Mouse (Mus musculus): ENCODE data around the gene Fam57b. TPM values are rescaled to one million over a fixed set of nuclear protein-coding genes. Genes with fewer than 3 reads are reported as not detected.

The Fam57b gene
- polyA plus RNA-seq, 1 experiment from 2014 or later: 53.2 TPM

- Histone ChIP-seq H3K4me3 (replicated peaks; ENCODE audit: low read length) (peak overlapping the region; percentile 75), H3K4me1 (replicated peaks; ENCODE audit: control insufficient read depth, insufficient read depth, low read length) (peaks cover 29% of the 10 kb centered on the region), H3K36me3 (replicated peaks; ENCODE audit: control insufficient read depth, insufficient read depth) (peaks cover 28% of the 10 kb centered on the region; the same call in 1 of the 2 replicates), H3K9ac (peak overlapping the region; percentile 90; the same call in 1 of the 2 replicates), H3K4me2 (replicated peaks) (peak overlapping the region; percentile 52), H3K9me3 (ENCODE audit: control insufficient read depth, low read length) (no peaks in the 10 kb centered on the region), H3K27me3 (ENCODE audit: control insufficient read depth, insufficient read depth, low read length) (no peaks in the 10 kb centered on the region), H3K27ac (no peak overlapping the region)
- WGBS: 26% methylated on average over 8 of the region's 8 CpGs
- DNase-seq (ENCODE audit: low spot score) (no peak), ATAC-seq (ENCODE audit: low FRiP score) (no peak)
Measured at GRCm38 (mm10) chr7:126825403-126825802, 27.9 kb downstream of the Fam57b start.

GRCm38 (mm10) chr7:126825952-126826351, 28.5 kb downstream of the Fam57b start:
- H3K27me3 ChIP-seq (ENCODE audit: control insufficient read depth, insufficient read depth, low read length): no peaks in the 10 kb centered on the region

GRCm38 (mm10) chr7:126831539-126831938, 34.1 kb downstream of the Fam57b start, which contains the start of gene 4930451I11Rik:
TSS of gene 4930451I11Rik (minus strand) at chr7:126831639.
- no peak for DNase-seq (ENCODE audit: low spot score)
- Histone ChIP-seq H3K9me3 (ENCODE audit: control insufficient read depth, low read length) (no peaks in the 10 kb centered on the region), H3K4me1 (replicated peaks; ENCODE audit: control insufficient read depth, insufficient read depth, low read length) (0 out of 2 replicates have a peak, but pooled peaks cover 3% of the 10 kb centered on the region), H3K4me3 (replicated peaks; ENCODE audit: low read length) (peak within 1 kb of the TSS; percentile 21), H3K36me3 (replicated peaks; ENCODE audit: control insufficient read depth, insufficient read depth) (peaks cover 28% of the 10 kb centered on the region; the same call in 1 of the 2 replicates), H3K27ac (0 out of 2 replicates have a peak within 1 kb of the TSS, but pooled peaks have one; percentile 14), H3K9ac (peak within 1 kb of the TSS; percentile 42), H3K27me3 (ENCODE audit: control insufficient read depth, insufficient read depth, low read length) (no peaks in the 10 kb centered on the region), H3K4me2 (replicated peaks) (peak within 1 kb of the TSS; percentile 61)
- no peak for ATAC-seq (ENCODE audit: low FRiP score)
- WGBS: 59% methylated on average over 5 of the region's 5 CpGs

More at GRCm38 (mm10) chr7:126825952-126826351, 28.5 kb downstream of the Fam57b start:
- no peak overlapping the region for H3K4me3 ChIP-seq (replicated peaks; ENCODE audit: low read length)
- peaks cover 28% of the 10 kb centered on the region; the same call in 1 of the 2 replicates for H3K36me3 ChIP-seq (replicated peaks; ENCODE audit: control insufficient read depth, insufficient read depth)
- H3K27ac ChIP-seq: no peak overlapping the region
- no peak overlapping the region for H3K4me2 ChIP-seq (replicated peaks)
- no peak for ATAC-seq (ENCODE audit: low FRiP score)
- peaks cover 29% of the 10 kb centered on the region for H3K4me1 ChIP-seq (replicated peaks; ENCODE audit: control insufficient read depth, insufficient read depth, low read length)
- no peak for DNase-seq (ENCODE audit: low spot score)
- no peaks in the 10 kb centered on the region for H3K9me3 ChIP-seq (ENCODE audit: control insufficient read depth, low read length)
- WGBS: 81% methylated on average over 5 of the region's 5 CpGs
- no peak overlapping the region for H3K9ac ChIP-seq

GRCm38 (mm10) chr7:126832036-126832598, 34.6 kb downstream of the Fam57b start:
- ATAC-seq (ENCODE audit: low FRiP score): peak; percentile 70
- H3K9ac ChIP-seq: peak overlapping the region; percentile 42
- H3K4me2 ChIP-seq (replicated peaks): peak overlapping the region; percentile 61
- no peaks in the 10 kb centered on the region for H3K27me3 ChIP-seq (ENCODE audit: control insufficient read depth, insufficient read depth, low read length)
- 0 out of 2 replicates have a peak, but pooled peaks cover 3% of the 10 kb centered on the region for H3K4me1 ChIP-seq (replicated peaks; ENCODE audit: control insufficient read depth, insufficient read depth, low read length)
- peak; percentile 86 for DNase-seq (ENCODE audit: low spot score)
- WGBS: 2% methylated on average over 21 of the region's 21 CpGs
- H3K36me3 ChIP-seq (replicated peaks; ENCODE audit: control insufficient read depth, insufficient read depth): peaks cover 24% of the 10 kb centered on the region; the same call in 1 of the 2 replicates
- peak overlapping the region; percentile 21 for H3K4me3 ChIP-seq (replicated peaks; ENCODE audit: low read length)
- 0 out of 2 replicates have a peak overlapping the region, but pooled peaks have one; percentile 14 for H3K27ac ChIP-seq
- no peaks in the 10 kb centered on the region for H3K9me3 ChIP-seq (ENCODE audit: control insufficient read depth, low read length)

GRCm38 (mm10) chr7:126833294-126833693, 35.8 kb downstream of the Fam57b start:
- no peak for ATAC-seq (ENCODE audit: low FRiP score)
- WGBS: 100% methylated on average over 1 of the region's 1 CpGs

GRCm38 (mm10) chr7:126843276-126843675, 45.8 kb downstream of the Fam57b start:
- Histone ChIP-seq H3K4me1 (replicated peaks; ENCODE audit: control insufficient read depth, insufficient read depth, low read length) (peaks cover 11% of the 10 kb centered on the region), H3K36me3 (replicated peaks; ENCODE audit: control insufficient read depth, insufficient read depth) (no peaks in the 10 kb centered on the region), H3K9me3 (ENCODE audit: control insufficient read depth, low read length) (no peaks in the 10 kb centered on the region), H3K4me3 (replicated peaks; ENCODE audit: low read length) (no peak overlapping the region), H3K4me2 (replicated peaks) (no peak overlapping the region), H3K9ac (no peak overlapping the region), H3K27ac (no peak overlapping the region), H3K27me3 (ENCODE audit: control insufficient read depth, insufficient read depth, low read length) (peaks cover 5% of the 10 kb centered on the region)
- ATAC-seq (ENCODE audit: low FRiP score) (no peak), DNase-seq (ENCODE audit: low spot score) (no peak)
- 81% methylated on average over 9 of the region's 9 CpGs for WGBS

More at GRCm38 (mm10) chr7:126833294-126833693, 35.8 kb downstream of the Fam57b start:
- Histone ChIP-seq H3K9ac (no peak overlapping the region), H3K4me2 (replicated peaks) (no peak overlapping the region), H3K9me3 (ENCODE audit: control insufficient read depth, low read length) (no peaks in the 10 kb centered on the region), H3K4me1 (replicated peaks; ENCODE audit: control insufficient read depth, insufficient read depth, low read length) (0 out of 2 replicates have a peak, but pooled peaks cover 3% of the 10 kb centered on the region), H3K27ac (no peak overlapping the region), H3K4me3 (replicated peaks; ENCODE audit: low read length) (no peak overlapping the region), H3K36me3 (replicated peaks; ENCODE audit: control insufficient read depth, insufficient read depth) (peaks cover 17% of the 10 kb centered on the region; the same call in 1 of the 2 replicates), H3K27me3 (ENCODE audit: control insufficient read depth, insufficient read depth, low read length) (no peaks in the 10 kb centered on the region)
- DNase-seq (ENCODE audit: low spot score): no peak

- DNase-seq (ENCODE audit: low spot score): no peak
- Histone ChIP-seq H3K36me3 (replicated peaks; ENCODE audit: control insufficient read depth, insufficient read depth) (no peaks in the 10 kb centered on the region), H3K27me3 (ENCODE audit: control insufficient read depth, insufficient read depth, low read length) (peaks cover 21% of the 10 kb centered on the region), H3K9me3 (ENCODE audit: control insufficient read depth, low read length) (no peaks in the 10 kb centered on the region), H3K4me3 (replicated peaks; ENCODE audit: low read length) (no peak overlapping the region), H3K4me1 (replicated peaks; ENCODE audit: control insufficient read depth, insufficient read depth, low read length) (peaks cover 21% of the 10 kb centered on the region), H3K4me2 (replicated peaks) (no peak overlapping the region), H3K27ac (no peak overlapping the region), H3K9ac (no peak overlapping the region)
- ATAC-seq (ENCODE audit: low FRiP score): no peak
- 33% methylated on average over 2 of the region's 2 CpGs for WGBS
Measured at GRCm38 (mm10) chr7:126845516-126845915, 48.0 kb downstream of the Fam57b start.

GRCm38 (mm10) chr7:126847116-126847420, 49.6 kb downstream of the Fam57b start, which contains the start of gene Doc2a:
TSS of gene Doc2a (plus strand) at chr7:126847416.
- WGBS: 21% methylated on average over 4 of the region's 4 CpGs
- Histone ChIP-seq H3K9me3 (ENCODE audit: control insufficient read depth, low read length) (no peaks in the 10 kb centered on the region), H3K27ac (no peak within 1 kb of the TSS), H3K36me3 (replicated peaks; ENCODE audit: control insufficient read depth, insufficient read depth) (peaks cover 6% of the 10 kb centered on the region), H3K9ac (peak within 1 kb of the TSS; percentile 76), H3K4me2 (replicated peaks) (peak within 1 kb of the TSS; percentile 100), H3K4me3 (replicated peaks; ENCODE audit: low read length) (peak within 1 kb of the TSS; percentile 59), H3K27me3 (ENCODE audit: control insufficient read depth, insufficient read depth, low read length) (peaks cover 21% of the 10 kb centered on the region), H3K4me1 (replicated peaks; ENCODE audit: control insufficient read depth, insufficient read depth, low read length) (peaks cover 21% of the 10 kb centered on the region)
- no peak for ATAC-seq (ENCODE audit: low FRiP score)
- no peak for DNase-seq (ENCODE audit: low spot score)

- DNase-seq (ENCODE audit: low spot score) (peak; percentile 46), ATAC-seq (ENCODE audit: low FRiP score) (peak; percentile 66)
- WGBS: under 1% methylated on average over 71 of the region's 74 CpGs
- Histone ChIP-seq H3K4me2 (replicated peaks) (peak overlapping the region; percentile 100), H3K36me3 (replicated peaks; ENCODE audit: control insufficient read depth, insufficient read depth) (peaks cover 12% of the 10 kb centered on the region), H3K27me3 (ENCODE audit: control insufficient read depth, insufficient read depth, low read length) (peaks cover 21% of the 10 kb centered on the region), H3K9ac (peak overlapping the region; percentile 76), H3K9me3 (ENCODE audit: control insufficient read depth, low read length) (no peaks in the 10 kb centered on the region), H3K4me1 (replicated peaks; ENCODE audit: control insufficient read depth, insufficient read depth, low read length) (peaks cover 21% of the 10 kb centered on the region), H3K4me3 (replicated peaks; ENCODE audit: low read length) (peak overlapping the region; percentile 59), H3K27ac (no peak overlapping the region)
Measured at GRCm38 (mm10) chr7:126847421-126848398, 50.2 kb downstream of the Fam57b start.

Data from hindbrain, embryonic 14.5 days (tissue).